Mouse (Mus musculus) liver, embryonic 16.5 days (tissue): Measurements from ENCODE around the gene Ptk7. TPM values are rescaled to one million over a fixed set of nuclear protein-coding genes. Genes with fewer than 3 reads are reported as not detected.

Experiments
- ATAC-seq: fragments of 200-750 bp; cut with Nextera tagmentation; 2 replicates; pipeline ENCODE4 v1.8.0; 2017; ENCODE audit warnings: low read depth, mild to moderate bottlenecking, moderate number of reproducible peaks, moderate library complexity
- H3K27ac ChIP-seq: fragments of 300-500 bp; sonication (generic); 2 replicates; pipeline ENCODE4 v1.5.1; 2014; ENCODE audit warnings: mild to moderate bottlenecking, low read length
- H3K27me3 ChIP-seq: fragments of 300-500 bp; sonication (generic); 2 replicates; pipeline ENCODE4 v1.6.1; 2014; ENCODE audit warnings: low read depth, low read length, mixed read lengths; ENCODE audit not compliant: control insufficient read depth, insufficient read depth
- H3K36me3 ChIP-seq: fragments of 300-500 bp; sonication (generic); 2 replicates; pipeline ENCODE4 v1.6.1; 2014; ENCODE audit warnings: mild to moderate bottlenecking; ENCODE audit not compliant: control insufficient read depth, insufficient read depth
- H3K4me1 ChIP-seq: fragments of 300-500 bp; sonication (generic); 2 replicates; pipeline ENCODE4 v1.6.1; 2014; ENCODE audit warnings: low read depth, low read length, mixed read lengths; ENCODE audit not compliant: control insufficient read depth
- H3K4me2 ChIP-seq: fragments of 300-500 bp; sonication (generic); 2 replicates; pipeline ENCODE4 v1.6.1; 2014; ENCODE audit warnings: low read depth, low read length, mixed read lengths
- H3K4me3 ChIP-seq: fragments of 300-500 bp; sonication (generic); 2 replicates; pipeline ENCODE4 v1.5.1; 2014; ENCODE audit warnings: low read depth, mild to moderate bottlenecking, low read length
- H3K9ac ChIP-seq: fragments of 300-500 bp; sonication (generic); 2 replicates; pipeline ENCODE4 v1.6.1; 2014; ENCODE audit warnings: low read depth, low read length
- H3K9me3 ChIP-seq: fragments of 300-500 bp; sonication (generic); replicated peaks from 2 replicates; pipeline ENCODE4 v1.6.1; 2016; ENCODE audit warnings: low read length; ENCODE audit not compliant: control insufficient read depth
- WGBS: fragments of 180-500 bp; shearing (Covaris S2); extraction: QIAGEN DNeasy Blood & Tissue Kit; methylation state at CpG from one replicate; pipeline ENCODE4 v1.1.7; 2014; ENCODE audit not compliant: insufficient replicate concordance; 5-methylcytosine and 5-hydroxymethylcytosine counted together
- polyA plus RNA-seq: library from polyadenylated mRNA; unstranded; fragments of >200 nt; fragmentation: Nextera tagmentation; extraction: Ambion mirVana; gene quantifications from 2 replicates; pipeline ENCODE4 v1.2.1, GENCODE M21; 2015

Gene Ptk7
- polyA plus RNA-seq, 1 experiment from 2014 or later: 9.4 TPM

DNA sequence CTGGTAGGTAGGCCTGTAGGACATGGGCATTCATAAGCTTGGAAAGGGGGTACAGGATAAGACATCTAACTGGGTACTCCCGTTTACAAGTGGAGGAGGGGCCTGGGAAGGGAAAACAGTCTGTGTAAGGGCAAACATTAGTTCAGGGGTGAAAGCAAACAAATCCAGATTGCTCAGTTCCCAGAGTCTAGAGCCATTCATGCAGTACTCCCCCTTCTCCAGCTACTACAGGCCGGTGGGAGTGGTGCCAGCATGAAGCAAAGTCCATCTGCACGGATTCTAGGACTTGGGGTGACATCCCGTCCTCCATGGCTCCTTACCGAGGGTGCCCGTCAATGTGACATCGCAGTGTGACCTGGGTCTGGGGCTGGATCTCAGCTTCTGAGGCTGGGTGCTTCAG, 38.9 kb downstream of the Ptk7 start:
- Histone ChIP-seq H3K4me3 (0 out of 2 replicates have a peak overlapping the region, but pooled peaks have one; percentile 11), H3K27me3 (no peaks in the 10 kb centered on the region), H3K9ac (no peak overlapping the region), H3K4me1 (no peaks in the 10 kb centered on the region; the same call in 1 of the 2 replicates), H3K27ac (peak overlapping the region; percentile 62), H3K36me3 (no peaks in the 10 kb centered on the region), H3K4me2 (peak overlapping the region; percentile 26), H3K9me3 (no peaks in the 10 kb centered on the region)
- WGBS: 56% methylated on average over 7 of the region's 7 CpGs
- ATAC-seq: peak; percentile 89

DNA sequence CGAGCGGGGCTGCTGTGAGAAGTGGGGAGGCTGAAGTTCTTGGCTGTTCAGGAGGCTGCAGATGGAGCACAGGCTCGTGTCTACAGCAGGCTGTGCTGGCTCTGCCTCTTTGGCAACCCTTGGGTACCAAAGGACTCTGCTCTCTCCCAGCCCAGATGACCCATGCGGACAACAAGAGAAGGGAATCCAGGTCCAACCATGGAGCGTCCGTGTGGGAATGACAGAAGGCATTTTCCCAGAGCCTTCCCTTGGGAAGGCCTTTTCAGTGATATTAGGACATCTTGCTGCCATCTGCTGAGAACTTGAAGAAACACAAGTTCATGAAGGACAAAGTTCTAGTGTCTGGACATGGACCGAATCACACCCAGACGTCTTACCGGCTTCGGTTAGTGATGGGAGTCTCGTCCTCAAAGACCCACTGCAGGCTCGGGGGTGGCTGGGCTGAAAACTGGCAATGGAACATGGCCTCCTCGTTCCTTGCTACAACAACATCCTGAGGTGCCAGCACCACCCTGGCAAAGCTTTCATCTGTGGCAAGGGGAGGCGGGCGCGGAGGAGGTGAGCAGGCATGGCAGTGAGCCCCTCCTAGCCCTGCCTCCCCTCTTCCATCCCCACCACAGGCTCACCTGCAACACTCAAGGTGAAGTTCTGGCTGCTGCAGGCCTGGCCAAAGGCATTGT, 39.5 kb downstream of the Ptk7 start:
- H3K36me3 ChIP-seq: no peaks in the 10 kb centered on the region
- no peaks in the 10 kb centered on the region for H3K9me3 ChIP-seq
- H3K27ac ChIP-seq: peak overlapping the region; percentile 62
- ATAC-seq: no peak
- WGBS: 76% methylated on average over 16 of the region's 16 CpGs
- peak overlapping the region; percentile 26 for H3K4me2 ChIP-seq
- no peak overlapping the region for H3K9ac ChIP-seq
- H3K4me1 ChIP-seq: no peaks in the 10 kb centered on the region; the same call in 1 of the 2 replicates
- 0 out of 2 replicates have a peak overlapping the region, but pooled peaks have one; percentile 11 for H3K4me3 ChIP-seq
- H3K27me3 ChIP-seq: no peaks in the 10 kb centered on the region

DNA sequence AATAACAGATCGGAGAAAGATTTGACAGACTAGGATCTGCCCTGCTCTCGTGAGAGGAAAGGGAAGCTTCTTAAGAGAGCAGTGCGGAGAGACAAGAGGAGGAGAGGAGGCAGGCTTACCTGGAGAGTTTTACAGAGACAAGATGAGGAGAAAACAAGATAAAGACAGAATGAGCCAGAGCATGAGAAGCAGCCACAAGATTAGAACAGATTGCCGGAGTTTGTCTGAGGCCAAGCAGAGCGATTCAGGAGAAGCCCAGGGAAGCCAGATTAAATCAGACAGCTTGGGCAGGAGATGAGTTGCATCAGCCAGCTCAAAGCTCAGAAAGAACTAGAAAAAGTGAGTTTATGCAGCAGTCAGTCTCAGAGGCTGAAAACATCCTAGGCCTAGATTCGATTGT, 40.4 kb downstream of the Ptk7 start:
- Histone ChIP-seq H3K9me3 (no peaks in the 10 kb centered on the region), H3K9ac (no peak overlapping the region), H3K4me2 (no peak overlapping the region), H3K4me3 (no peak overlapping the region), H3K27me3 (no peaks in the 10 kb centered on the region), H3K4me1 (no peaks in the 10 kb centered on the region; the same call in 1 of the 2 replicates), H3K27ac (no peak overlapping the region), H3K36me3 (no peaks in the 10 kb centered on the region)
- ATAC-seq: no peak
- 62% methylated on average over 6 of the region's 6 CpGs for WGBS

DNA sequence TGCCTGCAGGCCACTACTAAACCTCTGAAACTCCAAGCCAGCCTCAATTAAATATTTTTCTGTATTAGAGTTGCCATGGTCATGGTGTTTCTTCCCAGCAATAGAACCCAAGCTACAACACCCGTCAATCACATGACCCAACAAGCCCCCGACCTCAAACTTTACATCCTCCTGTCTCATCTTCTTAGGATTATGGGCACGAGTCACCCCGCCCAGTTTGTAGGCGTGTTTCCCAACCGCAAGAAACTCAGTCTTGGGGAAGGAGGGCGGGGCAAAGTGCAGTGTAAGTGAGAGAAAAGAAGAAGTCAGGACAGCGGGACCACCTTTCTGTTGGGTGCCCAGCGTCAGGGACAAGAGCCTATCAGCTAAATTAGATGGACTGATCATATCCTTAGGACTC, 41.1 kb downstream of the Ptk7 start:
- H3K4me3 ChIP-seq: no peak overlapping the region
- no peaks in the 10 kb centered on the region for H3K9me3 ChIP-seq
- H3K27me3 ChIP-seq: no peaks in the 10 kb centered on the region
- H3K4me2 ChIP-seq: no peak overlapping the region
- WGBS: 22% methylated on average over 9 of the region's 9 CpGs
- H3K27ac ChIP-seq: no peak overlapping the region
- no peaks in the 10 kb centered on the region for H3K36me3 ChIP-seq
- no peak for ATAC-seq
- no peaks in the 10 kb centered on the region; the same call in 1 of the 2 replicates for H3K4me1 ChIP-seq
- H3K9ac ChIP-seq: no peak overlapping the region

DNA sequence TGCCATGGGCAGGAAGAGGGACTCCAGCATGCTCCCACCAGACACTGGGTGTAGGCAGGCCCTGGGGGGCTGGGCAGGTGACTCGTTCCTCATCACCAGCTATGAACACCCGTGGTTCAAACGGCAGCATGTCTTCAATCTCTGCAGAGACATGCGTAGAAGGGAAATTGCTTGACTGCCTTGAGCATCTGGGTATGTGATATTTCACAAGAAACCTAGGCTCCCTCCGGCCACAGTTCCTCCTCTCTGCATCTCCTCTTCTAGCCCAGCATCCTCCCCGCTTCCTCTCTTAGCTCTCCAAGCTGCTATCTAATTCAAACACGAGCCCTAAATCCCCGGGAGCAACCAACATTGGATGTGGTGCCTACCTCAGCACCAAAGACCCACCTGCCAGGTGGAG, 43.0 kb downstream of the Ptk7 start:
- no peaks in the 10 kb centered on the region for H3K27me3 ChIP-seq
- 63% methylated on average over 8 of the region's 8 CpGs for WGBS
- H3K9me3 ChIP-seq: no peaks in the 10 kb centered on the region
- no peak overlapping the region for H3K27ac ChIP-seq
- H3K4me3 ChIP-seq: no peak overlapping the region
- no peaks in the 10 kb centered on the region; the same call in 1 of the 2 replicates for H3K4me1 ChIP-seq
- no peak overlapping the region for H3K4me2 ChIP-seq
- no peaks in the 10 kb centered on the region for H3K36me3 ChIP-seq
- no peak for ATAC-seq
- H3K9ac ChIP-seq: no peak overlapping the region

DNA sequence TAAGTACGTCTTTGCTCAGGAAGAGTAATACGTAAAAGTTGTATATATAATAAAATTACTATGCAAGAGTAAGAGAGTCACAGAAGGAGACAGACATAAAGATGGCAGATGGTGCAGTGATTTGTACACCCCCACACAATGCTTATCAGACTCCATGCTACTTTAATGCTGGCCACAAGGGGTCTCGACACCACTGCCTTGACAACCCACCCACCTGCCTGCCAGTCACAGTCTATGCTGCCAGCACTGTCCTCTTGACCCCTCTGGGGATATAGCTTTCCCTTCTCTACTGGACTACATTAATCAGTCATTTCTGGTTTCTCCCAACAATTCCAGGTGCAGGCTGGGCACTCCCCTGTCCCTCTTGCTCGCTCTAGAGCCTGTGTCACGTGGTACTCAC, 50.7 kb downstream of the Ptk7 start:
- no peaks in the 10 kb centered on the region for H3K4me1 ChIP-seq
- H3K4me2 ChIP-seq: no peak overlapping the region
- no peak overlapping the region for H3K4me3 ChIP-seq
- peaks cover 5% of the 10 kb centered on the region for H3K36me3 ChIP-seq
- no peaks in the 10 kb centered on the region for H3K27me3 ChIP-seq
- 66% methylated on average over 5 of the region's 5 CpGs for WGBS
- H3K9ac ChIP-seq: no peak overlapping the region
- ATAC-seq: no peak
- H3K27ac ChIP-seq: no peak overlapping the region
- H3K9me3 ChIP-seq: no peaks in the 10 kb centered on the region

DNA sequence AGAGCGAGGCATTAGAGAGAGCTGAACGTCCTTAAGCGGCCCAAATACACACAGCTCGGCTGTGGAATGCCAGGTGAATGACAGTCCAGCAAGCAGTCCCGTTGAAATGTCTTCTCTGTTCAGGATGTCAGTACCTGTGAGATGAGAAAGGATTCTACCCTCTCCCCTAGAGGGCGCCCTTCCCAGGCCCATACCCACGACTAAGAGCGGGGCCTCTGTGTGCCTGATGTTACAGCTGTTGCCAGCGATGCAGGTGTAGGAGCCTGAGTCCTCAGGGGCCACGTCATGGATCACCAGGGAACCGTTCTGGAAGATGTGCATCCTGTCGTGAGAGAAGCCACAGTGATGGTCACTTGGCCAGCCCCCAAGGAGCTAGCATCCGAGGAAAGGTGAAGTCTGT, 53.2 kb downstream of the Ptk7 start:
- H3K36me3 ChIP-seq: peaks cover 5% of the 10 kb centered on the region
- H3K9ac ChIP-seq: no peak overlapping the region
- H3K27me3 ChIP-seq: no peaks in the 10 kb centered on the region
- no peak for ATAC-seq
- no peaks in the 10 kb centered on the region for H3K4me1 ChIP-seq
- H3K4me3 ChIP-seq: no peak overlapping the region
- H3K27ac ChIP-seq: no peak overlapping the region
- H3K4me2 ChIP-seq: no peak overlapping the region
- H3K9me3 ChIP-seq: no peaks in the 10 kb centered on the region
- WGBS: 66% methylated on average over 13 of the region's 13 CpGs

DNA sequence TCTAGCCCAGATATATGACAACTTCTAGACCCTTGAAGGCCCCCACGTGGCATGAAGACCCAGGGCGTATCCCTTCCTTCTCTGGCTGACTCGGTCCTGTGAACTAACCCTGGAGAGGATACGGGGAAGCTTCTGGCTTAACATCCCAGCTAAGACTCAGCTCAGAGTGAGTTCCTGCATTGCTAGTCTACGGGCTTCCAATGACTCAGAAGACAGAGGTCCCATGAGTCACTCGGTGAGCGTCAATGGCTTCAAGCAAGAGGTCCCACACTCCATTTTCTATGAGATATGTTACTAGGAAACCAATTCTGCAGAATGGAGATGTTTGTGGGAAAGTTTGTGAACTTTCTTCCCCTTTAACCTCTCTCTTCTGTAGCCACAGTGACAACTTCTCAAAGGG, 54.8 kb downstream of the Ptk7 start:
- Histone ChIP-seq H3K9ac (no peak overlapping the region), H3K4me2 (no peak overlapping the region), H3K4me1 (no peaks in the 10 kb centered on the region), H3K27ac (no peak overlapping the region), H3K36me3 (no peaks in the 10 kb centered on the region; the same call in 1 of the 2 replicates), H3K27me3 (no peaks in the 10 kb centered on the region), H3K9me3 (no peaks in the 10 kb centered on the region), H3K4me3 (no peak overlapping the region)
- no peak for ATAC-seq
- 78% methylated on average over 7 of the region's 7 CpGs for WGBS

DNA sequence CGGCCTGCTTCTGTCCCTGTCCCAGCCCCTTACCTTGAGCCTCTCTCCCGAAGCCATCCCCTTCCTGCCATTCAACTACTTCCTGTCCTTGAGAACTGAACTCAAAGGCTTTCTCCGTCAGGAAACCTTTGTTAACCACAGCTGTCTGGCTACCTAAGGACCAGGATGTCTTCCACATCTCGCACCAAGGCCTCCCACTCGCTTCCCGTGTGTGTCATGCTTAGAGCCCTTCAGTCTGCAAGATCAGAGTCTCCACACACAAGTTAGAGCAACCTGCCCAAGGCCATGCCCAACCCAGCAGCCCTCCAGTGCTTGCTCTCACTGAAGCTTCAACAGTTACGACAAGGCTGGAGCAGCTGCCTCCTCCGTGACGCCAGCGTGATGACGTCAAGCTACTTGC, 58.3 kb downstream of the Ptk7 start:
- Histone ChIP-seq H3K4me2 (no peak overlapping the region), H3K27me3 (no peaks in the 10 kb centered on the region), H3K36me3 (no peaks in the 10 kb centered on the region), H3K27ac (no peak overlapping the region), H3K4me3 (no peak overlapping the region), H3K4me1 (no peaks in the 10 kb centered on the region), H3K9ac (no peak overlapping the region), H3K9me3 (no peaks in the 10 kb centered on the region)
- no peak for ATAC-seq
- WGBS: 66% methylated on average over 11 of the region's 11 CpGs
